Mouse (Mus musculus) lung, postnatal 0 days (tissue): ENCODE measurements at regions not wholly inside any gene's neighbourhood (a gene's known extent, or its start where the extent isn't known, plus 50 kb on each side); places are given as distances from the start of the nearest gene placed in this dataset.

ENCODE experiments used
- CTCF ChIP-seq: IDR thresholded peaks from 2 replicates; pipeline ENCODE4 v1.5.1; 2016; ENCODE audit warnings: antibody characterized with exemption, mild to moderate bottlenecking
- EP300 ChIP-seq: IDR thresholded peaks from 2 replicates; pipeline ENCODE4 v1.6.1; 2016; ENCODE audit warnings: antibody characterized with exemption, mild to moderate bottlenecking, control low read depth

- TF ChIP-seq CTCF (no peak), EP300 (no peak)
Measured at GRCm38 (mm10) chr3:39390442-39390841, 503.7 kb downstream of the Fat4 start.
